Mouse (Mus musculus) heart, embryonic 13.5 days (tissue): ENCODE measurements around the gene Krtap9-3. TPM values are rescaled to one million over a fixed set of nuclear protein-coding genes. Genes with fewer than 3 reads are reported as not detected.

Experiments
- ATAC-seq: fragments of 200-750 bp; cut with Nextera tagmentation; 2 replicates; pipeline ENCODE4 v1.8.0; 2017; ENCODE audit warnings: moderate TSS enrichment; ENCODE audit not compliant: insufficient number of reproducible peaks, low FRiP score, low TSS enrichment; ENCODE audit errors: extremely low read depth
- H3K27ac ChIP-seq: fragments of 300-500 bp; sonication (generic); replicated peaks from 2 replicates; pipeline ENCODE4 v1.5.1; 2015; ENCODE audit warnings: moderate library complexity, mild to moderate bottlenecking, inconsistent platforms
- H3K27me3 ChIP-seq: fragments of 300-500 bp; sonication (generic); replicated peaks from 2 replicates; pipeline ENCODE4 v1.6.1; 2015; ENCODE audit warnings: mild to moderate bottlenecking, inconsistent platforms
- H3K36me3 ChIP-seq: fragments of 300-500 bp; sonication (generic); 2 replicates; pipeline ENCODE4 v1.6.1; 2015; ENCODE audit warnings: mild to moderate bottlenecking, inconsistent platforms
- H3K4me1 ChIP-seq: fragments of 300-500 bp; sonication (generic); 2 replicates; pipeline ENCODE4 v1.6.1; 2015; ENCODE audit warnings: inconsistent platforms
- H3K4me2 ChIP-seq: fragments of 300-500 bp; sonication (generic); 2 replicates; pipeline ENCODE4 v1.6.1; 2015; ENCODE audit warnings: inconsistent platforms, mild to moderate bottlenecking, moderate library complexity
- H3K4me3 ChIP-seq: fragments of 300-500 bp; sonication (generic); 2 replicates; pipeline ENCODE4 v1.5.1; 2015; ENCODE audit warnings: moderate library complexity, mild to moderate bottlenecking, inconsistent platforms
- H3K9ac ChIP-seq: fragments of 300-500 bp; sonication (generic); 2 replicates; pipeline ENCODE4 v1.6.1; 2015; ENCODE audit warnings: inconsistent platforms, mild to moderate bottlenecking, moderate library complexity
- H3K9me3 ChIP-seq: fragments of 300-500 bp; sonication (generic); 2 replicates; pipeline ENCODE4 v1.6.1; 2016; ENCODE audit warnings: inconsistent platforms
- WGBS: fragments of 180-500 bp; shearing (Covaris S2); methylation state at CpG from one replicate; pipeline ENCODE4 v1.1.7; 2015; ENCODE audit warnings: mixed read lengths; 5-methylcytosine and 5-hydroxymethylcytosine counted together
- polyA plus RNA-seq: library from polyadenylated mRNA; unstranded; fragments of >200 nt; fragmentation: Nextera tagmentation; extraction: Ambion mirVana; gene quantifications from 2 replicates; pipeline ENCODE4 v1.2.1, GENCODE M21; 2015

The Krtap9-3 gene
- polyA plus RNA-seq, 1 experiment from 2014 or later, result not detected

GRCm38 (mm10) chr11:99566530-99566929 lies 31.4 kb downstream of the Krtap9-3 start, which contains the start of gene Krtap3-1:
Gene Krtap3-1 (minus strand): TSS chr11:99566630.
- Histone ChIP-seq H3K27ac (no peak within 1 kb of the TSS), H3K9me3 (no peaks in the 10 kb centered on the region), H3K36me3 (no peaks in the 10 kb centered on the region), H3K4me3 (no peak within 1 kb of the TSS), H3K4me2 (no peak within 1 kb of the TSS), H3K4me1 (no peaks in the 10 kb centered on the region), H3K27me3 (no peaks in the 10 kb centered on the region), H3K9ac (no peak within 1 kb of the TSS)
- 86% methylated on average over 7 of the region's 7 CpGs for WGBS
- ATAC-seq, result no peak

- H3K27ac ChIP-seq, result no peak overlapping the region
- no peaks in the 10 kb centered on the region for H3K27me3 ChIP-seq
- 74% methylated on average over 6 of the region's 6 CpGs for WGBS
- H3K36me3 ChIP-seq, result no peaks in the 10 kb centered on the region
- H3K4me2 ChIP-seq, result no peak overlapping the region
- ATAC-seq, result no peak
- peaks cover 4% of the 10 kb centered on the region; the same call in 1 of the 2 replicates for H3K4me1 ChIP-seq
- H3K9ac ChIP-seq, result no peak overlapping the region
- H3K4me3 ChIP-seq, result no peak overlapping the region
- H3K9me3 ChIP-seq, result no peaks in the 10 kb centered on the region
Observed at GRCm38 (mm10) chr11:99562580-99562979, 35.3 kb downstream of the Krtap9-3 start.

GRCm38 (mm10) chr11:99559366-99559765 lies 38.5 kb downstream of the Krtap9-3 start, which contains the start of gene Gm11939:
Gene Gm11939 (minus strand): TSS chr11:99559466.
- Histone ChIP-seq H3K4me2 (no peak within 1 kb of the TSS), H3K4me1 (peaks cover 4% of the 10 kb centered on the region; the same call in 1 of the 2 replicates), H3K4me3 (no peak within 1 kb of the TSS), H3K9ac (no peak within 1 kb of the TSS), H3K27me3 (no peaks in the 10 kb centered on the region), H3K9me3 (no peaks in the 10 kb centered on the region), H3K36me3 (no peaks in the 10 kb centered on the region), H3K27ac (no peak within 1 kb of the TSS)
- ATAC-seq, result no peak
- 81% methylated on average over 9 of the region's 9 CpGs for WGBS

- WGBS, result 68% methylated on average over 3 of the region's 3 CpGs
- Histone ChIP-seq H3K4me2 (no peak overlapping the region), H3K4me1 (peaks cover 4% of the 10 kb centered on the region; the same call in 1 of the 2 replicates), H3K27me3 (no peaks in the 10 kb centered on the region), H3K9me3 (no peaks in the 10 kb centered on the region), H3K9ac (no peak overlapping the region), H3K36me3 (no peaks in the 10 kb centered on the region), H3K4me3 (no peak overlapping the region), H3K27ac (no peak overlapping the region)
- no peak for ATAC-seq
Observed at GRCm38 (mm10) chr11:99557976-99558745, 39.7 kb downstream of the Krtap9-3 start.

- Histone ChIP-seq H3K9ac (no peak within 1 kb of the TSS), H3K4me1 (peaks cover 4% of the 10 kb centered on the region; the same call in 1 of the 2 replicates), H3K4me3 (no peak within 1 kb of the TSS), H3K36me3 (no peaks in the 10 kb centered on the region), H3K9me3 (no peaks in the 10 kb centered on the region), H3K27ac (no peak within 1 kb of the TSS), H3K27me3 (no peaks in the 10 kb centered on the region), H3K4me2 (no peak within 1 kb of the TSS)
- 62% methylated on average over 2 of the region's 2 CpGs for WGBS
- ATAC-seq, result no peak
Observed at GRCm38 (mm10) chr11:99556753-99557152, 41.2 kb downstream of the Krtap9-3 start, which contains the start of gene Krtap3-2. Gene Krtap3-2 (minus strand): TSS chr11:99556853.

- ATAC-seq, result no peak
- no peaks in the 10 kb centered on the region for H3K27me3 ChIP-seq
- WGBS, result 77% methylated on average over 2 of the region's 2 CpGs
- H3K4me3 ChIP-seq, result no peak overlapping the region
- H3K36me3 ChIP-seq, result no peaks in the 10 kb centered on the region
- no peak overlapping the region for H3K4me2 ChIP-seq
- no peaks in the 10 kb centered on the region for H3K9me3 ChIP-seq
- peaks cover 4% of the 10 kb centered on the region; the same call in 1 of the 2 replicates for H3K4me1 ChIP-seq
- H3K27ac ChIP-seq, result no peak overlapping the region
- no peak overlapping the region for H3K9ac ChIP-seq
Observed at GRCm38 (mm10) chr11:99556195-99556594, 41.7 kb downstream of the Krtap9-3 start.

GRCm38 (mm10) chr11:99550765-99551164 lies 47.1 kb downstream of the Krtap9-3 start, which contains the start of gene Krtap3-3:
Gene Krtap3-3 (minus strand): TSS chr11:99550865.
- no peak within 1 kb of the TSS for H3K4me3 ChIP-seq
- no peaks in the 10 kb centered on the region for H3K36me3 ChIP-seq
- 57% methylated on average over 4 of the region's 4 CpGs for WGBS
- H3K9me3 ChIP-seq, result peaks cover 3% of the 10 kb centered on the region; the same call in 1 of the 2 replicates
- no peak within 1 kb of the TSS for H3K9ac ChIP-seq
- no peaks in the 10 kb centered on the region for H3K27me3 ChIP-seq
- H3K4me2 ChIP-seq, result no peak within 1 kb of the TSS
- no peaks in the 10 kb centered on the region for H3K4me1 ChIP-seq
- ATAC-seq, result no peak
- no peak within 1 kb of the TSS for H3K27ac ChIP-seq

GRCm38 (mm10) chr11:99547892-99548291 lies 50.0 kb downstream of the Krtap9-3 start:
- H3K9me3 ChIP-seq, result peaks cover 3% of the 10 kb centered on the region; the same call in 1 of the 2 replicates
- H3K27me3 ChIP-seq, result no peaks in the 10 kb centered on the region
- H3K9ac ChIP-seq, result no peak overlapping the region
- ATAC-seq, result no peak
- no peak overlapping the region for H3K4me2 ChIP-seq
- H3K36me3 ChIP-seq, result no peaks in the 10 kb centered on the region
- no peak overlapping the region for H3K4me3 ChIP-seq
- H3K27ac ChIP-seq, result no peak overlapping the region
- no peaks in the 10 kb centered on the region for H3K4me1 ChIP-seq

Other genes with a start within 250 kb of the Krtap9-3 start
- not detected in 2 replicates for gene Krt27, start 247.0 kb downstream of the Krtap9-3 start, polyA plus RNA-seq
- 0.20 TPM in 1 of 2 replicates, not detected in the other for gene Krt28, start 223.2 kb downstream of the Krtap9-3 start, polyA plus RNA-seq
- gene Krt10, start 208.7 kb downstream of the Krtap9-3 start, polyA plus RNA-seq, result 11.1 and 14.2 TPM in 2 replicates
- not detected in 2 replicates for gene Krt12, start 175.8 kb downstream of the Krtap9-3 start, polyA plus RNA-seq
- 2.3 and 3.2 TPM in 2 replicates for gene Krt20, start 160.0 kb downstream of the Krtap9-3 start, polyA plus RNA-seq
- gene Krt23, start 105.0 kb downstream of the Krtap9-3 start, polyA plus RNA-seq, result 0.52 and 0.57 TPM in 2 replicates
- gene Krt39, start 76.8 kb downstream of the Krtap9-3 start, polyA plus RNA-seq, result not detected in 2 replicates
- not detected in 2 replicates for gene Krt40, start 54.9 kb downstream of the Krtap9-3 start, polyA plus RNA-seq
- gene Krtap3-3, start 47.2 kb downstream of the Krtap9-3 start, polyA plus RNA-seq, result not detected in 2 replicates
- gene Krtap3-2, start 41.3 kb downstream of the Krtap9-3 start, polyA plus RNA-seq, result not detected in 2 replicates
- not detected in 2 replicates for gene Gm11939, start 38.6 kb downstream of the Krtap9-3 start, polyA plus RNA-seq
- gene Krtap3-1, start 31.5 kb downstream of the Krtap9-3 start, polyA plus RNA-seq, result not detected in 2 replicates
- gene Krtap1-5, start 17.1 kb downstream of the Krtap9-3 start, polyA plus RNA-seq, result not detected in 2 replicates
- not detected in 2 replicates for gene Krtap1-4, start 14.5 kb downstream of the Krtap9-3 start, polyA plus RNA-seq
- not detected in 2 replicates for gene Krtap1-3, start 6.8 kb downstream of the Krtap9-3 start, polyA plus RNA-seq
- not detected in 2 replicates for gene Gm11938, start 5.2 kb upstream of the Krtap9-3 start, polyA plus RNA-seq
- gene Gm11937, start 12.1 kb upstream of the Krtap9-3 start, polyA plus RNA-seq, result not detected in 2 replicates
- not detected in 2 replicates for gene Krtap2-4, start 16.7 kb upstream of the Krtap9-3 start, polyA plus RNA-seq
- not detected in 2 replicates for gene Gm11562, start 22.3 kb upstream of the Krtap9-3 start, polyA plus RNA-seq
- not detected in 2 replicates for gene Krtap4-1, start 30.1 kb upstream of the Krtap9-3 start, polyA plus RNA-seq
- not detected in 2 replicates for gene Krtap4-2, start 37.0 kb upstream of the Krtap9-3 start, polyA plus RNA-seq
- gene Krtap4-7, start 46.0 kb upstream of the Krtap9-3 start, polyA plus RNA-seq, result not detected in 2 replicates
- gene Gm11555, start 52.1 kb upstream of the Krtap9-3 start, polyA plus RNA-seq, result not detected in 2 replicates
- not detected in 2 replicates for gene Gm11563, start 60.9 kb upstream of the Krtap9-3 start, polyA plus RNA-seq
- gene Krtap4-6, start 67.9 kb upstream of the Krtap9-3 start, polyA plus RNA-seq, result not detected in 2 replicates
- gene Gm14190, start 92.6 kb upstream of the Krtap9-3 start, polyA plus RNA-seq, result not detected in 2 replicates
- gene Gm14180, start 136.2 kb upstream of the Krtap9-3 start, polyA plus RNA-seq, result not detected in 2 replicates
- not detected in 2 replicates for gene Gm11595, start 174.8 kb upstream of the Krtap9-3 start, polyA plus RNA-seq
- gene Krtap4-8, start 182.6 kb upstream of the Krtap9-3 start, polyA plus RNA-seq, result not detected in 2 replicates
- gene Krtap4-9, start 187.1 kb upstream of the Krtap9-3 start, polyA plus RNA-seq, result not detected in 2 replicates
- gene Gm11596, start 195.4 kb upstream of the Krtap9-3 start, polyA plus RNA-seq, result not detected in 2 replicates
- not detected in 2 replicates for gene Gm11569, start 200.8 kb upstream of the Krtap9-3 start, polyA plus RNA-seq
- gene Gm11554, start 206.3 kb upstream of the Krtap9-3 start, polyA plus RNA-seq, result not detected in 2 replicates
- gene Krtap4-13, start 211.8 kb upstream of the Krtap9-3 start, polyA plus RNA-seq, result not detected in 2 replicates
- not detected in 2 replicates for gene Gm11564, start 217.6 kb upstream of the Krtap9-3 start, polyA plus RNA-seq
- not detected in 2 replicates for gene 2300003K06Rik, start 240.0 kb upstream of the Krtap9-3 start, polyA plus RNA-seq